Mouse (Mus musculus): ENCODE data around the gene Vmn1r211. TPM values are rescaled to one million over a fixed set of nuclear protein-coding genes. Genes with fewer than 3 reads are reported as not detected.

Gene Vmn1r211
- polyA plus RNA-seq, 1 experiment from 2014 or later = not detected

Other genes with a start within 250 kb of the Vmn1r211 start
- gene Vmn1r206, start 233.3 kb downstream of the Vmn1r211 start, polyA plus RNA-seq (2015; fragmentation: Nextera tagmentation; extraction: Ambion mirVana) = not detected in 2 replicates
- gene Vmn1r207-ps, start 127.9 kb downstream of the Vmn1r211 start, polyA plus RNA-seq (2015; fragmentation: Nextera tagmentation; extraction: Ambion mirVana) = not detected in 2 replicates
- not detected in 2 replicates for gene Vmn1r208, start 80.2 kb downstream of the Vmn1r211 start, polyA plus RNA-seq (2015; fragmentation: Nextera tagmentation; extraction: Ambion mirVana)
- gene Vmn1r209, start 47.9 kb downstream of the Vmn1r211 start, polyA plus RNA-seq (2015; fragmentation: Nextera tagmentation; extraction: Ambion mirVana) = not detected in 2 replicates
- gene Vmn1r210, start 26.2 kb downstream of the Vmn1r211 start, polyA plus RNA-seq (2015; fragmentation: Nextera tagmentation; extraction: Ambion mirVana) = not detected in 2 replicates
- gene Vmn1r212, start 26.6 kb upstream of the Vmn1r211 start, polyA plus RNA-seq (2015; fragmentation: Nextera tagmentation; extraction: Ambion mirVana) = not detected in 2 replicates
- gene Vmn1r213, start 150.1 kb upstream of the Vmn1r211 start, polyA plus RNA-seq (2015; fragmentation: Nextera tagmentation; extraction: Ambion mirVana) = not detected in 2 replicates
- not detected in 2 replicates for gene Vmn1r214, start 172.9 kb upstream of the Vmn1r211 start, polyA plus RNA-seq (2015; fragmentation: Nextera tagmentation; extraction: Ambion mirVana)
- not detected in 2 replicates for gene Vmn1r215, start 210.5 kb upstream of the Vmn1r211 start, polyA plus RNA-seq (2015; fragmentation: Nextera tagmentation; extraction: Ambion mirVana)

Data from stomach, embryonic 16.5 days (tissue).